Mouse (Mus musculus): ENCODE results near the gene Hoxb13.

The Hoxb13 gene

GRCm38 (mm10) chr11:96193521-96194400 lies at the start of gene Hoxb13:
Gene Hoxb13 (plus strand): TSS chr11:96194316.
- no peak for DNase-seq

DNA sequence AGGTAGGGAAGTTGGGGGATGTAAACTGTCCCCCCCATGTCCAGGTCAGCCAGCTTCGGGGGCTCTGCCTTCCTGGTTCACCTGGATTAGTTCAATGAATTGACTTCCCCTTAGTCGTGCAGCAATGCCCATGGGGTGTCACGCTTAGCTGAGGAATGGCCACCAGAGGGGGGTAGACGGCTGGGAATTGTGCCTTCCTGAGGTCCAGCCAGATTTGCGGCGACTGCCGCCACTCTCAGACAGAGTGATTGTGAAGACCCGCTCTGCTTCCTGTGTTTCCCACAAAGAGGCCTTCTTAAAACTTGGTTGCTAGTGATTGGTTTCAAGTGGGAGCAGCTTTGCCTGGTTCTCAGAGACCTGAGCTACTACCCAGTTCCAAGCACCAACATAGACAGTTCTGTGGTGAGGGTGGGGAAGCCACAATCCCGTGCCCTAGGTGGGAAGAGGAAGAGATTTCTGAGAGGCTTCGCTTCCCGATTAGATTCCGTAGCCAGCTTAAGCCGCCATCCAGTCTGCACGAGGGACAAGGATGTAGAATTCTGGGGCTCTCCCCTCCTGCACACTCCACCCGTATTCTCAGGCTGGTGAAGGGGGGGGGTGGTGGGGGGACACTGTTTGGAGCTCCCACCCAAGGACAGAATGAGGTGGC lies 48.4 kb upstream of the Hoxb13 start:
- DNase-seq: no peak

DNA sequence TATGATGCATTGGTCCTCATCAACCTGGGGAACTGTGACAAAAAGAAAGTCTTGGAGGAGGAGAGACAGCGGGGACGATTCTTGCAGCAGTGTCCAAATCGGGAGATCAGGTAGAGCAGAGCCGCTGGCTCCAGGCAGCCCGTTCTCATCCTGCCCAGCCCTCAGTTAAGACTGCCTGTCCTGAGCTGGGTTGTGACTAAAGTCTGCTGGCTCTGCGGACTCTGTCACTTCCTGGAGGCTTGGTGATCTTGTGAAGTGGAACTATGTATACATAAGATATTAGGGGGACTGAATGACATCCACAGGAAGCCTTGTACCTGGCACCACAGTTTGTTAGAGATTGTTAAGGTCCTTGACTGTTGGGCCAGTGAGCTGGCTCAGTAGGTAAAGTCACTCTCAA lies 46.6 kb upstream of the Hoxb13 start:
- DNase-seq: no peak

- DNase-seq: no peak
Observed at GRCm38 (mm10) chr11:96164769-96165168, 29.3 kb upstream of the Hoxb13 start.

GRCm38 (mm10) chr11:96168125-96168524 lies 26.0 kb upstream of the Hoxb13 start:
- no peak for DNase-seq

DNA sequence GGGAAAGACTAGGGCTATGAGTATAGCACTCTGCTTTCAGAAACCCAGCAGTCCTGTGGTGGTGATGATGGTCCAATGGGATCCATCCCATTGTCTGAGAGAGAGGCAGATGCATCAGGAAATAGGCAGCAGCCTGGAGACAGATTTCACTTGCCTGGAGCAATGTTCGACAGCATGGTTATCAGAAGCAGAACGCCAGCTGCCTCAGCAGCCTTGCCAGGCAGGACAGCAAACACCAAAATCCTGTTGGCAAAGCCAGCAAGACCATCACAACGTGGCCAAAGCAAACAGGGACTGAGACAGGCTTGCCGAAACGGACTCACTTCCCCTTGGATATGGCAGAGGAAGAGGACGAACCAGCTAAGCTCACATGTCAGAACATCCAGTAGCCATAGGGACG lies 25.1 kb upstream of the Hoxb13 start:
- no peak for DNase-seq

DNA sequence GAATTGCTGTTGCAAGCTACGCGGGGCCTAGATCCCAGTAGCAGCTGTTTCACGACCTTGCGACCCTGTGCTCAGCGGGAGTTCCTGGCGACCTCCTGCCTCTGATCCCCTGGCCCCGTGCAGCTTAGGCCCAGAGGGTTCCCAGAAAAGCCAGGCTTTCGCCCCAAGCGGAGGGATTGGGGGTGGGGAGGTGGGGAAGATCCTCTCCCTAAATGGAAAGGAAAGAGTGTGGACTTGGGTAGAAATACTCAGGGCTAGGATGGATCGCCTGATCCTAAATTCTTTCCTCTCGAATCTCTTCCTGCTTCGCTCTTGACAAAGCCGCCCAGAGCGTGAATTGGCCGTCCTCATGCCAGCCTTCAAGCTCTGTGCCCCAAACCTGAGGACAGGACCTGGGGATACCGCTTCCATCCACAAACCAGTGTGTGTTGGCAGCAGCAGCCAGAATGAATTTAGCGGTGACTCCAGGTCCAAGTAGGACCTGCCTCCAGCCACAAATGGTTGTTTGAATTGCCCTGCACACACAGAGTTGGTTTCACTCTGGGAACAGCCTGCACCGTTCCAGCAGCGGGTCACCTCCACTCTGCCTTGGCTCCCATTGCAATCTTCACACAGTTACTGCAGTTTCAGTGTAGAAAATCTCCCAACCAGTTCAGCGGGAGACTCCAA lies 23.3 kb upstream of the Hoxb13 start:
- DNase-seq: no peak

GRCm38 (mm10) chr11:96171601-96172000 lies 22.5 kb upstream of the Hoxb13 start:
- DNase-seq: no peak

DNA sequence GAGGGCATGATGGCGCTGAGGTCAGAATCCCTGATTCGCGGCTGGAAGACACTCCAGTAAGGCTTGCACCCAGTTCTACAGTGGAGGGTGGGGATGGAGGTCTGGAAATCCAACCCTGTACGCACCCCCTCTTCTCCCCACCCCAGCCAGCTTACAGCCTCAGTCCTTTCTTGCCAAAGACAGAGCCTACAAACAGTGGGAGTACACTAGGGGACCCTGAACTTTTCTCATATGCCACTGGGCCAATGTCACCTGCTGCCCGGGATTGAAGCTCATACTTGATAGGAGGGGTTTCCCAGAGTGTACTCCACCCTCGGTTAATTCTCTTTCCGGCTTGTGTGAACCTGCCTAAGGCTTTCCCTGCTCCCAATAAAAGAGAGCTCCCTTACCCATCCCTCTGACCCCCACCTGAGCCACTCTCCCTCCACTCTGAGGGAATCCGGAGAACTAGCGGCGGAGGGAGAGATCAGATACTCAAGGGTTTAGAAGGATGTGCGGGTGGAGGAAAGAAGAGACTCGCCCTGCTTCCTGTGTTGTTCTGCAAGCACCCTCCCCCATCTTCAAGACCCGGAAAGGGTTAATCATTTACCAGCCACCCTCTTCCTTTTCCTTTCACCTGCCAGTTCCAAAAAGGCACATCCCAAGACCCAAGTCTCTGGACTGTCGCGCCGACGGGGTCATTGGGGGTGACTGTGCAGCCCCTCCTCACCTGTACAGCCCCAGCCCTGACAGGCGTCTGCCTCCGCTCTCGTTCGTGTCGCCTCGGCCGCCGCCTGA lies 21.4 kb upstream of the Hoxb13 start:
- no peak for DNase-seq

DNA sequence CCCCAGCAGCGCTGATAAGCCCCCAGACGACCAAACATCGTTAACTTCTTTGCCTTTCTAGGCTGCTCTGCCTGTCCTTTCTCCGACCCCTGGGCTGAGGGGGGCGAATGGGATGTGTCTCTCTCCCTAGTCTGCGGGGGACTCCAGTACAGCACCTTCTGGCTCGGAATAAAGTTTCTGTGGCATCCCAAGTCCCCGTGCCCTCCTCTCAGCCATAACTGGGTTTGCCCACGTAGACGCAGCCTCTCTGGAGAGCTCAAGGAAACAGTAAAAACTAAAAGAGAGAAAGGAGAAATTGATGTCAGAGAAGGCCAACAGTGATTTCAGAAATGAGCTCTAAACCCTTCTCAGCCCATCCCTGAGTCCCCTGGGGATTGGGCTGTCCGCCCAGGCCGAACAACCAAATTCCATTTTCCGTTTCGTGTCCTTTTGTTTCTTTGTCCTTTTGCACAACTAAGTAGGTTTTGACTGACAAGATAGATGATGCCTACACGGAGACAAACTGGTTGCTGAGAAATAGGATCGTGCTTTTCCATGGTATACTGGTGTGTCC lies 20.8 kb upstream of the Hoxb13 start:
- DNase-seq: no peak

GRCm38 (mm10) chr11:96174881-96175280 lies 19.2 kb upstream of the Hoxb13 start:
- no peak for DNase-seq

- DNase-seq: no peak
Observed at GRCm38 (mm10) chr11:96175511-96175910, 18.6 kb upstream of the Hoxb13 start.

- no peak for DNase-seq
Observed at GRCm38 (mm10) chr11:96175951-96176530, 18.1 kb upstream of the Hoxb13 start.

DNA sequence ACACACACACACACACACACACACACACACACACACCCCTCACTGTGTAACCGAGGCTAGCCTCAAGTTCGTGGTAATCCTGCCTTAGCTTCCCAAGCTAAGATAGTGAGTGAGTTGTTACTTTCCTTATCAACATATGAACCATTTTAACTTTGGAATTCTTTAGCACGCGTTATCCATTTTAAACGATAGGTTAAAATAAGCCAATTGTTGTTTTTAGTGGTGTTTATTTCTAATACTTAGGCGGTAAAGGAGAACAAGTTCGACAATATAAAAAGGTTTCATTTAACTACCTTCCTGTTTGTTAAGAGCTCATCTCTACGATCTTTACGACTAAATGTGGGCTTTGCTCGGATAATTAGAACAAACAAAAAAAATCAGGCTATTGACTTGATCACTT lies 17.3 kb upstream of the Hoxb13 start:
- DNase-seq: no peak

- DNase-seq: no peak
Observed at GRCm38 (mm10) chr11:96177546-96178174, 16.5 kb upstream of the Hoxb13 start.

DNA sequence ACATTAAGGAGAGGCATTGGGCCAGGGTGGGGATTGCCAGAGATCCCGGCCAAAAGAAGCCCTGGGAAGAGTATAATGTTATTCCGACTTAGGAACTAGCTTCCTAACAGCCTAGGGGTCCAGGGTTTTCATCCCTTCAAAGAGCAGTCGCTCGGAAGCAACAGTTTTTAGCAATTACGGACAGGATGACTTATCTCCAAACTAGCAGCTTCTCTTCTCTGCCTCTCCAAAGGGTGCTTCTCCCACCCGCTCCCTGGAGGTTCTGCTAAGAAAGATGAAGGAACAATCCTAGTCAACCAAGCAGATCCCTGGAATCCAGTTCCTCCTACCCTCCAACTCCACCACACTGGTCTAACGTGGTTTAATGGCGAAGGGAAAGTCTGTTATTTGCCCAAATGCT lies 15.8 kb upstream of the Hoxb13 start:
- DNase-seq: no peak

GRCm38 (mm10) chr11:96178911-96179503 lies 15.1 kb upstream of the Hoxb13 start:
- DNase-seq: no peak

DNA sequence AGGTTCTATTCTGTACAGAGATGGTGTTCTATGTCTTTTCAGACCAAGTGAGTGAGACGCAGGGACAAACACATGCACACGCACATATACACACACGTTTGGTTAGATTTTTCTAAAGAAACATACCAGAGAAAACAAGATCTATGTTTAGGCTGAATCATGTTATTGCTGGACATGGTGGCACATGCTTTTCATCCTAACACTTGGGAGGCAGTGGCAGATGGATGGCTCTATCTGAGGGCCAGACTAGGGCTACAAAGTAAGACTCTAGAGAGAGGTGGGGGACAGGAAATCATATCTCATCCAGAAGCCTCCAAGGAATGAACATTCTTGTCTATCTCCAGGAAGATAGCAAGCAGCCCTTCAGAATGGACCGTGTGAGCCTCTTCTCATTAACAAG lies 13.1 kb upstream of the Hoxb13 start:
- DNase-seq: no peak

- no peak for DNase-seq
Observed at GRCm38 (mm10) chr11:96184233-96184632, 9.9 kb upstream of the Hoxb13 start.

DNA sequence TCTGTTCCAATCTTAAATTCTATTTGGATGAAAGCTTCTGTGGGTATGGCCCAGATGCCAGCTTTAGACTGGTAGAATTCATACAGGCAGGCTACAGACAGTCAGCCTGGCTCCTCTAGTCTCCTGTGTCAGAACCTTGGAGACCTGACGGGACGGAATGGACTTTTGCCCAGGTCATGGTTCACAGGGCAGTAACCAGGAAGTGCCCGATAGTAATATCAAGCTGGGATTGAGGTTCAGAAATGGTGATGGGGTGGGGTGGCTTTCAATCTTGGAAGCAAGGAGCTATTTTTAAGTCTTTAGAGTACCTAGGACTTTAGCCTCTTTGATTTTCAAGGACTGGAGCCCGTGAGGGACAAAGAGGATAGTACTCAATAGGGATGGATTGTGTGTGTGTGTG lies 6.8 kb upstream of the Hoxb13 start:
- DNase-seq: no peak

DNA sequence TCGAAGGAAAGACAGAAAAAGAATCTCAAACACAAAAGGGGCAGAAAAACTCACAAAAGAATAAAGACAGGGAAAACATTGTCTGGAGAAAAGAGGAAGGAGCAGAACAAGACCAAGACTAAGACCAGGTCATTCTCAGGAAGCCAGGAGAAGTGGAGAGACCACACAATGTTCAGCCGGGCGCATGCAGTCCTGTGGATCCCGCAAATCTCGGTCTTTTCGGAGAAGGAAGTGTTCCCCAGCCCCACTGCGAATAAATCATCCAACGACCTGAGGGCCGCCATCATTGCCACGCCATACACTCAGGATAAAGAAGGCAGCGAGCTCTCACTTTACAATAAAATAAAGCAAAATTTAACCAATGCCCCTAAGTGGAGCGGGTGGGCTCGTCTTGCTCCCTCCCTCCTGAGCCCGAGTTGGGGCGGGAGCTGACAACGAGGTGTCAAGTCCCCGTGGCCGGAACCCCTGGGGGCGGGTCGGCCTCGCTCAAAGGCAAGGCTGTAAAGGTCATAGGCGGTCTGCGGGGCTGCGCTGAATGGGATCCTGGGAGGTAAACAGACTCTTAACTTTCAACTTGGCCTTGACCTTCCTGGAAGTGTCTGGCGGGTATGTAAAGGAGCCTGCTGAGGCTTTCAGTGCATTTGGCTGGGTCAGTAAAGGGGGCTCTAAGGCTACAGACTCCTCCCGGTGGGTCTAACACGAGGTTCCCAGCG lies 4.2 kb upstream of the Hoxb13 start:
- no peak for DNase-seq

Data from thymus, adult 18-20 months (tissue).